Mouse (Mus musculus) heart, postnatal 0 days (tissue): ENCODE data around the gene Epha3.

Source experiments
- CTCF ChIP-seq: IDR thresholded peaks from 2 replicates; pipeline ENCODE4 v1.5.1; 2016; ENCODE audit warnings: antibody characterized with exemption, control low read depth, low read depth
- EP300 ChIP-seq: IDR thresholded peaks from 2 replicates; pipeline ENCODE4 v1.6.1; 2016; ENCODE audit warnings: antibody characterized with exemption, low read depth

GRCm38 (mm10) chr16:63857561-63857960 lies 6.4 kb downstream of the Epha3 start:
- TF ChIP-seq CTCF = no peak
- no peak for TF ChIP-seq EP300
